Mouse (Mus musculus): ENCODE data around the gene Pon2.

The Pon2 gene

GRCm38 (mm10) chr6:5292841-5293240, 5.4 kb downstream of the Pon2 start:
- no peak for DNase-seq (ENCODE audit: low spot score)

DNA sequence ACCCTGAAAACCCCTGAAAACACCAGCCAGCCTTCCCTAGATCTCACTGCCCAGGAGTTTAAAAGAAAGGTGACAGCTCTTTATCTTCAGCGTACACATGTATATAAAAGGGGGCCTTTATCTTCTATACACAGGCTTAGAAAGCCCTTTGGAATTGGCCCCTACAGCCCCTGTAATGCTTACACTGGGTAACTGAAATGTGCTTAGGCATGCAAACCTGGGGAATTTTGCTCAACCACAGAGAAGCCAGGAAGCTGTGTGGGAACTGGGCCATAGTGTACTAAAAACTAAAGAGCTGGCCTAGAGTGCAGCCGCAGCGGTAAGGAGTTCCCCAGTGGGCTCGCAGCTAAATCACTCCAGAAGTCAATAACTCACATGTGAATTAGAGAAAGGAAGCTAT, 6.8 kb downstream of the Pon2 start:
- no peak for DNase-seq (ENCODE audit: low spot score)

GRCm38 (mm10) chr6:5287919-5288318, 10.3 kb downstream of the Pon2 start:
- DNase-seq (ENCODE audit: low spot score) = no peak

DNA sequence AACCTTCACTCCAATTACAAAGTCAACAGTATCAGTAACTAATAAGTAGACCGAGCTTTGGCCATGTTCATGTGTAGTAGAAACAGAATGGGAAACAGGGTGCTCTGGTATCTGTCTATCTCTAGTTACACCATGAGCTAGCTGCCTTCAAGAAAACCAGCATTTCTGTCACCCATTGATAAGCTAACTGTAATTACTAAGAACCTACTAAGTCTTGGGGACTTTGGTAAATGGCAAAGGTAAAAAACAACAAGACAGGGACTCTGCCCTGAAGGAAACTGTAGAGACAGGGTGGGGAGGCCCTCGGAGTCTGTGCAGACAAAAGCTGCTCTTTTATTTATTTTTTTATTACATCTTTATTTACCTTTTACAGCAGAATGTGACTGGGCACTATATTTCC, 10.9 kb downstream of the Pon2 start:
- DNase-seq (ENCODE audit: low spot score) = no peak

DNA sequence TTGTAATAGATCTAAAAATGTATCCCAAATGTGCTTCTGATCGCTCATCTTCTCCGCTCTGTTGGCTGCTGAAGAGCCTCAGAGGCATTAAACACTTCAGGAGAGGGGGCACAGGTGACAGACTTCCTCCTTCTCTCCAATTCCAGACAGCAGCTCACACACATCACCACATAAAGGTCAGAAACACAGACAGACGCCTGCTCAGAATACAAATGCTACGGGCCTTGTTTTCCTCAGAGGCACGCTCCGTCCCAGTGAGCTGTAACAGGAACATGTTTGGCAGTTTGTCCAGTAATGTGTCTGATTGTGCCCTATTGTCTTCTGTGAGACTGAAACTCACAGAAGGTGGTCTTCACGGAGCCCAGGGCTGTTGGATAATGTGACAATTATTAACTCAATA, 15.8 kb downstream of the Pon2 start:
- no peak for DNase-seq (ENCODE audit: low spot score)

- no peak for DNase-seq (ENCODE audit: low spot score)
Observed at GRCm38 (mm10) chr6:5280576-5281305, 17.5 kb downstream of the Pon2 start.

- DNase-seq (ENCODE audit: low spot score) = no peak
Observed at GRCm38 (mm10) chr6:5277972-5278371, 20.3 kb downstream of the Pon2 start.

GRCm38 (mm10) chr6:5269641-5270040, 28.6 kb downstream of the Pon2 start:
- no peak for DNase-seq (ENCODE audit: low spot score)

- no peak for DNase-seq (ENCODE audit: low spot score)
Observed at GRCm38 (mm10) chr6:5264793-5265192, 33.5 kb downstream of the Pon2 start.

DNA sequence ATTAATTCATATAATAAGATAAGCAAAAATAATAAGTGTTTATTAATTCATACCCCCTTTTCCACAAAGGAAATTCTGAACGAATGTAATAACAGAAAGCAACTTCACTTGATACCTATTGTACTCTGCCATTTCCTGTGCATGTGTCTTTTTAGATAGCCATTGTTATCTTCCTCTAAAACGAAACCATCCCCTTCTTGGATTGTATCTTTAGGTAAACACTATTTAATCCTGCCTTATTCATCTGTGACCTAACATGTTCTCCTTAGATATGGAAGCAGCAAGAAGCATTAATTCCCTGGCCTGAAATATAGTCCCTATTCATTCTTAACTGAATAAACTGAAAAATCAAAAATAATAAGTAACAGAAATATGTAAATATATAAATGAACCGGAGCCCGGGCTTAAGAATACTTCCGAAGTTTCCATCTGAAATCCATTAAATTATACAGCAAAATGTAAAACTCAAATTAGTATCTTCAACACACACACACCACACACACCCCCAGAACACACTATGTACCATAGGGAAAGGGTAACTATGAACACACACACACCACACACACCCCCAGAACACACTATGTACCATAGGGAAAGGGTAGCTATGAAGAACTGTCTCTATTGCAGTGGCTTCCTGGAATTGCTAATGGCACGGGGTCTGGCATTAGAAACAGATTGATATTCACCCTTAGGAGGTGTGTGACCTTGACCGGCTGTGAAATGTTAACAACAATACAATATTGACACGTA, 34.8 kb downstream of the Pon2 start:
- no peak for DNase-seq (ENCODE audit: low spot score)

GRCm38 (mm10) chr6:5262322-5263249, 35.7 kb downstream of the Pon2 start:
- DNase-seq (ENCODE audit: low spot score) = no peak

DNA sequence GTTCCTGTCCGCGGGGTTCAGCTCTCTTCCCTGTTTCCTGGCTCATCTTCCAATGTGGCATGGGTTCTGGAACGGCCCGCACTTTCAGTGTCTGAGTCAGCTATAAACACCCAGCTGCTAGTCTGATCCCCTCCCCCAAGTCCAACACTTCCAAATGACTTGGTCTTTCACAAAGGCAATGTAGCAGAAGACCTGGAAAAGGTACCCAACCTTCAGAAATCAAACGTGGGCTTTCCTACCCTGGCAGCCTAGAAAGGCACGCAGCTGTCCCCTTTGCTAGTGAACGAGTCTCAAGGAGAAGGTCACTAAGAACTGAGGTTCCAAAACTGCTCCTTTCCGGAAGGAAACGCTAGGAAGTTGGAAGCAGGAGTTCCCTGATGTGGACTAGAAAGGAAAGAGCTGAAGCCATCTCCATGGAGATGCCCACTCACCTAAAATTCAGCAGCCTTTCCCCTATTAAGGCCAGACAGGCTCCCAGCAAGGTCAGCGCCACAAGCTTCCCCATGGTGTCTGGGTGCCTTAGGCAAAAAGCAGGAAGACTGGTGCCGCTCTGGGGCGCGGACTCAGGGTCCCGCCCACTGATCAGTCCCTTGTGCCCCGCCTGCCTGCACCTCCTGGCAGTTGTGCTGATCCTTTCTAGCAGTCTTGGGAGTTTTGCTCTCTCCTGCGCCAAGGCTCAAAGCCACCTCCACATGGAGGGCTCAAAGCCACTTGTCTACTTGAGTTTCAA, 42.4 kb downstream of the Pon2 start, which contains the start of gene Pon3:
Gene Pon3 (minus strand): TSS at position 565 of the 730 bp plus-strand sequence.
- DNase-seq (ENCODE audit: low spot score) = no peak

DNA sequence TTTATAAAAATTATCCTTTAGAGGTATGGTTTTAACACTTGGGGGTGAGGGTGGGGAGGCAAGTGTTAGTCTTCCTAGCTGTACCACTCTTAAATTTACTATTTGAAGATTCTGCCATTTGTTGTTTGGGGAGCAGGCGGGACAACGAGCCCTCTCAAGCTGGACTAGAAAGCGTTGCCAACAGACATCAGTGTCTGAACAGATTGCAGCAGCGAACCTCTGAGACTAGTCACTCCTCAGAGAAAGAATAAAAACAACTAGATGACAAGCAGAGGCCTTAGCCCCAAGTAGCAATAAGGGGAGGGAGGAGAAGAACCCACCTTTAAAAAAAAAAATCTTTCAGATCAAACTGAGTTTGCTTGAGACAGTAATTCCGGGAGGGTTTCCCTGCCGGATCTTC, 43.0 kb downstream of the Pon2 start:
- no peak for DNase-seq (ENCODE audit: low spot score)

DNA sequence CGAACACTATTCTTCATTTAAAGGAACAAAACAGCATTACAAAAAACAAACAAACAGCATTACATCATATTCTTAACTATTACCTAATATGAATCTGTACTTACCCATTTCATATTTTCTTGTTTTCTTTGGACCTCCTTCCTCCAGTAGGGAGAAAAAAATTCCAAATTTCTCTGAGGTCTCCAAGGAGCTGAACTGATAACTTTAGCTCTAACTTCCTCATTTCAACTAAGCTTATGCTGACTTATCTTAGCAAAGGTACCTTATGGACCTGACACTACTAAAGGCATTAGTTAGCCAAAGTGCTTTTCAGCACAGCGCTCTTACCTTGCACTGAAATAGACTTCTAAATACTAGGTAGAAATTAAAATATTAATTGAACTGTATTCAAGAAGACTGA, 43.4 kb downstream of the Pon2 start:
- DNase-seq (ENCODE audit: low spot score) = no peak

DNA sequence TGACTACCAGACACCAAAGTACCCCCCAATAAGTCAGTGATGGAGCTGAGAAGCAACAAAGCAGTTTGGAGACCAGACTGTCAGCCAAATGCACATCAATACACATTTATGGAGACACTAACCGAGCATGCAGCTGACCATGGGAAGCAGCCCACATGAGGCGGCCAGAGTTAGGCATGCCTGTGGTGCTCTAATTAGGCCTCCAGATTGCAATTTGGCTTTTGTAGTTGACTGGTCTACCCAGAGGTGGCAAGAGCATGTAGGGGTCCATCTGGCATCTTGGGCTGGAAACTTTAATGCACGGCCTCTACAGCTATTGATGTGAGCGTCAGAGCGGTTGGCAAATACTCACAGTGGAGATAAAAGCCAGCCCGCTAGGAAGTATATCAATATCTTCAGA, 52.3 kb downstream of the Pon2 start:
- DNase-seq (ENCODE audit: low spot score) = no peak

DNA sequence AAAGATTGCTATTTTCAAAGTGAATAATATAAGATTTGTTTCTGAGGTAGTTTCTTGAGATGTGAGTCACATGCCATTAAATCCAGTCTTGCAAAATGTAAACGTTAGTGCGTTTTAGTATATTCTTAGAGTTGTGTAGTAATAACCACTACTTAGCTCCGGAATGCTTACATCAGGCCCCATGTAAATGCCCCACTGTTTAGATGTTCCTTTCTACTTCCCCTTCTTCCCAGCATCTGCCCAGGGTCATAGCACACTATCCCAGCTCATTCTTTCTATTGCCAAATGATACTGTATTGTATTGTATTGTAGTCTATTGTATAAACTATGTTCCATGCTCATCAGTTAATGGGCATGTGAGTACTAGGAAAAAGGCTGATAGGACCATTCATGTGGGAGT, 59.5 kb downstream of the Pon2 start:
- DNase-seq (ENCODE audit: low spot score) = no peak

GRCm38 (mm10) chr6:5237510-5237909, 60.7 kb downstream of the Pon2 start:
- no peak for DNase-seq (ENCODE audit: low spot score)

GRCm38 (mm10) chr6:5236843-5237371, 61.3 kb downstream of the Pon2 start:
- no peak for DNase-seq (ENCODE audit: low spot score)

- DNase-seq (ENCODE audit: low spot score) = no peak
Observed at GRCm38 (mm10) chr6:5234563-5234962, 63.7 kb downstream of the Pon2 start.

DNA sequence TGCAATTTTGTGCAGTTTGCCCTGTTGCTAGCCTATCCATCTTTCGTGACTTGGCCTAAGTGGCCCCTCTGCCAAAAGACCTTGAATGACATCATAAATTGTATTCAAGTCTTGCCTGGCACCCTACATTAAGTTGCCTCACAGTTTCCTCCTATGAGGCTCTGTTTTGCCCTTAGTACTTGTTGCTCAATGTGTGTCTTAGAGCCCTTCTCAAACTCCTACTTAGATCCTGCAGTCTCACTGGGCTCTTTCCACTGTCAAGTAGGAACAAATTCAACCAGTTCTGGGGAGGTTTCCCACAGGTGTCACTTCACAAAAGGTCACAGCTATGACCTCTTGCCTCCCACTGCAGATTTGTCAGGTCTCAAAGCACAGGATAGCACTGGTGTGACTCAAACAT, 64.4 kb downstream of the Pon2 start:
- no peak for DNase-seq (ENCODE audit: low spot score)

DNA sequence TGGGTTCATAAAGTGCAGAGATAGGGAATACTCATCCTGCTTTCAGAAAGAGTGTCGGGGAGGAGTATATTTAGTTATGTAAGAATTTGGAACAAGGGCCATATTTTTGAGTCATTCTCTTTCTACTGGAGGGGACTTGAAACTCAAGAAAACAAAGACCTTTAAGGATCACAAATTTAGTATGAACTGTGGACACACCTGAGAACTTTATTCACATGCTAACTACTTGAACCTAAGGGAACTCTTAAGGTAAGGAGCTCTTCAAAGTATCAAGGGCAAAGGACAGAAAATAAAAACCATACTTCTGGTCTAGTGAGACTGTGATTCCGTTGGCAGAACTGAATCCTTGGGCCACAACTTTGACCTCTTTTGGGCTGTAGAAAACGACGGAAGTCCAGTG, 66.2 kb downstream of the Pon2 start:
- no peak for DNase-seq (ENCODE audit: low spot score)

DNA sequence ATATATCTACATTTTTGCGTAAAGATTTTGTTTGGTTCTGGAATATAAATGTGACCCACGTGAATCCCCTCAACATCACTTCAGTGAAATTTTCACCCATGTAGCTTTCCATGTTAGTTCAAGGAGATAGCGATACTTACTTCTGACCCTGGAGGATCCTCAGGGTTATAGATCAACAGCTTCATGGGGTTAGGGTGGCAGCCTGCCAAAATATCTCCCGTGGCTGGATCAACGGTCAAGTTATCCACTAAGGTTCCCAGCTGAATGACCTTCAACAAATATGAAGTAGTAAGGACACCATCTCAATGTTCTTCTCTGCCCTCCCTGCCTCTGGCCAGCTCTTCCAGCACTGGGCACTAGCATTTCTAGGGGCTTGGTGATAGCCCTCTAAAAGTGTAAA, 68.0 kb downstream of the Pon2 start:
- DNase-seq (ENCODE audit: low spot score) = no peak

Data from layer of hippocampus, adult 9-10 months (tissue).